Mouse (Mus musculus) brain, embryonic 14.5 days (tissue): ENCODE measurements at regions not wholly inside any gene's neighbourhood (a gene's known extent, or its start where the extent isn't known, plus 50 kb on each side); places are given as distances from the start of the nearest gene placed in this dataset.
"Not testable (repeated sequence)": the region's sequence is repeated elsewhere in the genome, so short reads cannot be mapped to it uniquely, and the experiment has no call there.

Experiments used
- DNase-seq: peaks from one replicate; pipeline ENCODE4 v3.0.0-alpha.2; 2011; ENCODE audit warnings: low read depth
- CTCF ChIP-seq: fragments of 200-500 bp; IDR thresholded peaks from 2 replicates; pipeline ENCODE4 v1.5.1; 2012; ENCODE audit warnings: inconsistent platforms, mild to moderate bottlenecking, moderate library complexity, borderline replicate concordance; ENCODE audit not compliant: insufficient read depth, insufficient read length; ENCODE audit errors: extremely low read depth
- POLR2A ChIP-seq: fragments of 200-500 bp; IDR thresholded peaks from 2 replicates; pipeline ENCODE4 v1.6.1; 2012; ENCODE audit warnings: mild to moderate bottlenecking, inconsistent platforms, borderline replicate concordance; ENCODE audit not compliant: poor library complexity, insufficient read depth, insufficient read length, severe bottlenecking; ENCODE audit errors: extremely low read depth

DNA sequence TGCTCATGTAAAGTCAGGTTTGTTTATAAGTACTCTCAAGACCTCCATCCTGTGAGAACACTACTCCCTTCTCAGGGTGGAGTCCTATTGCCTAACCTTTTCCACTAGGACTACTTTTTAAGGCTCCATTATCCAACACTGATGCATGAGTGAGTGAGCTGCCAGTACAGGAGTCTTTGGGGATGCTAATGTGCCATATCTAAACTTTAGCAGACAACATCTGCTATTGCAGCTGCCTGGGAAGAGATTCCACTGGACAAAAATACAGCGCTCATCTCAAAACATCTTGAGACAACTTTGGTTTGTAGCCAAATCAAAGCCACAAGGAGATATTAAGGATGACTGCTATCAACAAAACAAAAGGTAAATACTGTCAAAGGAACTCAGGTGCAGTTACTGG is 52.3 kb upstream of the Gm10985 start:
- DNase-seq: no peak

DNA sequence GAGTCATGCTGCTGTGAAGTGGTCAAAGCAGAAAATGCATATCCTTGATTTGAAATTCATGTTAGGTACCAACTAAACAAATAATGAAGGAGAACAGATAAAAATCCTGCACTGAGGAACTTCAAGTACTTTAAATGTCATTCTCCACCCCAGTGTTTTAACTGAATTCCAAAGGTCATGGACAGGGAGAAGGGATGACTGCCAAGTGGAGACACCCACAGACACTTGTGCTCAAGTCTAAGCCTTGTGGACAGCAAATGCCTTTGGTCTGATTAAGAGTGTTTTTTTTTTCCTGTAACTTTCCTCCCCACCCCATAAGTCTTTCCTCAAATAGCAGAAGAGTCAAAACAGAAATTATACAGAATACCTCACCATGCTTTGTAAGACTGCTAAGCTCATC is 55.2 kb upstream of the Gm10985 start:
- no peak for TF ChIP-seq POLR2A
- TF ChIP-seq CTCF: no peak
- no peak for DNase-seq

More for the DNA sequence above, 52.3 kb upstream of the Gm10985 start:
- TF ChIP-seq CTCF (no peak), POLR2A (no peak)

GRCm38 (mm10) chr3:53785201-53785600 is 59.7 kb upstream of the Gm10985 start:
- no peak for TF ChIP-seq POLR2A
- no peak for TF ChIP-seq CTCF

GRCm38 (mm10) chr3:53776668-53777067 is 68.2 kb upstream of the Gm10985 start:
- TF ChIP-seq CTCF (no peak), POLR2A (no peak)
- DNase-seq: peak; percentile 40

More at GRCm38 (mm10) chr3:53785201-53785600, 59.7 kb upstream of the Gm10985 start:
- no peak for DNase-seq

GRCm38 (mm10) chr3:53767601-53768000 is 77.3 kb upstream of the Gm10985 start:
- TF ChIP-seq POLR2A (no peak), CTCF (no peak)
- DNase-seq: no peak

GRCm38 (mm10) chr3:53763981-53764380 is 80.9 kb upstream of the Gm10985 start:
- no peak for DNase-seq
- no peak for TF ChIP-seq CTCF
- TF ChIP-seq POLR2A: no peak

DNA sequence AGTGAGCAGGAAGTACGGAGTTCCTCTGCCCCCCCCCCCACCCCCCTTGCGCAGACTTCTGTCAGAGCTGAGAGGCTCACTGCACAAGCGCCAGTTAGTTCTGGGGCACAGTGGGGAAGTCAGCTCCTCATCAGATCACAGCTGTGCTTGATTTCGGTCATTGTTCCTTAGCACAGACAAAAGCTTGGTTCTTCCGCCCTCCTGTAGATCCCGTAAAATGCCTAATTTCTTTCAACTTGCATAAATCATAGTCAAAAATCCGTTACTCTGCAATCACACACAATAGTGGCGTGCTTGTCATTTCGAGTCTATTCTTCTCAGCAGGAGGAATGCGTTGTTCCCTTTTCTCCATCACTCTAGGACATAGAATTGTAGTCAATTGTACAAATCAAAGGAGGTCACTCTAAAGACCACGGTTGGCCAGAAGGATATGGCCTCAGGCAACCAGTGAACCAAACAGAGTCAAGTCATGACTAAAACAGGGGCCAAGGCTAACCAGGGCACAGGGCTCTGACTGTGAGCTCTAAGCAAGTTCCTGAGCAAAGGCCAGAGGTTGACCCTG is 83.3 kb upstream of the Gm10985 start:
- peak; percentile 76 for DNase-seq
- TF ChIP-seq POLR2A (no peak), CTCF (no peak)

DNA sequence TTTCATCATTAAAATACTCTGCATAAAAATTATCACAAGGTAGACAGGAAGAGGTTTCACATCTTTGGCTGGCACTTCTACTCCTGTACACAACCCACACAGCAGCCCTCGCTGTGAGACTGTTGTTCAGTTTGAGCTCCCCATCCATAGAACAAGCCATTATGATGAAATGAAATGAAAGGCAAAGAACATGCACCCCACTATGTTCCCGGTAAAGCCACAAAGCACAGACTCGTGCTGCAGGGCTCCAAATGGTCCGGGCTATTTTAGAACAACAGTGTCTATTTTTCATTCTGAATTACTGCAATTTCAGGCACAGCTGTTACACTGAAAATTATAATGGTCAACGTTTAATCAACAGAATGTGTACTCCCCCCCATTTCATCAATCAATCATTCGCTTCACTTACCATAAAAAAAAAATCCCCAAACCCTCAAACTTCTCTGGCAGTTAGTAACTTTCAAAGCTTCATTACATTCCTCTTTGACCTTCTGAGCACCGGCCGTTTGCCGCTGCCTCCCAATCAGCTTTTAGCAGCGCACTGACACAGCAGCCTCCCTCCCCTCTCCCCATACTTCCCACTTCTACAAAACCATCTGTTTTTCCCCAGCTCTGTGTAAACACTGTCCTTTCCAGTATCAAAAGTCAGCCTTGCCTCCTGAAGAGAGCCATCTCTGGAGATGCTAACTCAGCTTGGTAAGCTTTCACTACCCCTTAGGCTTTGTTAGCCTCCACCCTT is 88.6 kb upstream of the Gm10985 start:
- no peak for TF ChIP-seq POLR2A
- TF ChIP-seq CTCF: no peak
- DNase-seq: peak; percentile 70

- TF ChIP-seq POLR2A (no peak), CTCF (no peak)
- DNase-seq: no peak
Measured at GRCm38 (mm10) chr3:53737161-53737560, 80.0 kb upstream of the Frem2 start.

DNA sequence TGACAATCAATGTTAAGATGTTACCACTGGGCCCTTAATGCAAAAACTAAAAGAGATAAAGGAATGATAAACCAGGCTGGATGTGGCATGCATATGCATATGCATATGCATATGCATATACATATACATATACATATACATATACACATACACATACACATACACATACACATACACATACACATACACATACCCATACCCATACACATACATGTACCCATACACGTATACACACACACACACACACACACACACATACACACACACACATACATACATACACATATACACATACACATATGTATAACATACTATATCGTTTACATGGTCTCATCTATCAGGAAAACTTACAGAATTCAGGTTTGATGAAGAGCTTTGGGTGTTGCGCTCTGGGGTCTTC is 78.5 kb upstream of the Frem2 start:
- not testable (repeated sequence) for DNase-seq

DNA sequence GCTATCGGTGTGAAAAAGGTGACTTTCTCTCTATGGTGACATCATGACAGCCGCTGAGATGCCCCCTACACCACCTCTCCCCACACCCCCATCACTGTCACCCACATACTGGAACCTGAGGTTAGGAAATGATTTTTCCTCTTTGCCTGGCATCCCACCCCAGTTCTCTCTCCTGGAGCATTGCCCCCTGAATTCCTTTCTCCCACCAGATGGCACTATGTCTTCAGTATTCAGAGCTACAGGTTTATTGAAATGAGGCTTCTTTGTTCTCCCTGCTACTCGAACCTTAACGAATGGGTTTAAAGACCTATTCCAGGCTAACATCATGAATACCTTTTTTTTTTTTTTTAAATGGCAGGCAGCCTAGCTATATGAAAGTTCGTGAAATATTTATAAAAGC is 78.0 kb upstream of the Frem2 start:
- DNase-seq: peak; percentile 90
- TF ChIP-seq CTCF (peak; percentile 63; the same call in 1 of the 2 replicates), POLR2A (no peak)

GRCm38 (mm10) chr3:53730440-53730839 is 73.3 kb upstream of the Frem2 start:
- peak; percentile 39 for DNase-seq
- TF ChIP-seq POLR2A: no peak
- TF ChIP-seq CTCF: no peak

DNA sequence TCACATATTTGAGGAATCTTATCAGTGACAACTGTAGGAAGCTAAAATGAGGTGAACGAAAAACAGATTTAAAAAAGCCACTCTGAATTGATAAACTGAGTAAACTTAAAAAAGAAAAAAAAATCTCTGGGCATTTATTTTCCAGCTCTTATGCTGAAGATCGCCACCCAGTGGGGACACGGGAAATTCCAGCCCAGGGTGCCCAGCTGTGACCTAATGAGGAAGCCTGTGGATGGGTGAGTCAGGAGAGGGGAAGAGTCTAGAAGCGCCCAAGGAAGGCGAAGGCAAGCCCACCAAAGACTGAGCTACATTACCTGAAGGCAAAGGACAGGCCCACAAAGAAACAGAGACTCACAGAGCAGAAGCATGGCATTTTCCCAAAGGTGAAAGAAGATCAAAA is 72.7 kb upstream of the Frem2 start:
- peak; percentile 60; the same call in 1 of the 2 replicates for TF ChIP-seq CTCF
- no peak for TF ChIP-seq POLR2A

More for the DNA sequence above, 72.7 kb upstream of the Frem2 start:
- peak; percentile 66 for DNase-seq
